ENCODE assay signal across 8 mouse cellular contexts in the genomic region with DNA sequence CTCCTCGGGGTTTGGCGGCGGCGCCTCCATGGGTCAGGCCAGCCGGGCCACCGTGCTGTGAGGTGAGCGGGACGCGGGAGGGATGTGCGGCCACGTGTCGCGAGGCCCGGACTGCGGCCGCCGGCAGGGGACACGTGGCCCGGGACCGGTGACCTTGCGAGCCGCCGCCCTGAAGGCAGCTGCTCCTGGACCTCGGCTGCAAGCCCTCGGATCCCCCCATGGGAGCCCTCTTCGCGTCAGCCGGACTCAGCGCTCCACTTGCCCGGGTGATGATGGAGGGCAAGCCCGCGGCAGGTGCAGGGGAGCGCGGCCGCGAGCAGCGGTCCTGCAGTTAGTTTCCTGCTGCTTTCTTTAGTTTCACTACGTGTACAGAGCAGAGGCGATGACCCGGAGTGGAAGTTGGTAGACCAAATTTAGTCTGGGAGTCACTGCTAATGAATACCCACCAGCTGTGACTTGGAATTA. TPM values are rescaled to one million over a fixed set of nuclear protein-coding genes. Genes with fewer than 3 reads are reported as not detected.
DNase-seq lines count a peak whose midpoint lies in the region; ATAC-seq and TF ChIP-seq lines count a peak whose summit lies in the region.

No protein-coding gene starts in this region.

- no peaks in the 10 kb centered on the region for H3K27me3 ChIP-seq in heart, adult 2 months (ENCODE audit: control insufficient read depth, insufficient read depth, low read length)
- H3K27me3 ChIP-seq in heart, embryonic 15.5 days = no peaks in the 10 kb centered on the region
- H3K27me3 ChIP-seq in liver, embryonic 16.5 days (ENCODE audit: control insufficient read depth, insufficient read depth, low read depth, low read length) = no peaks in the 10 kb centered on the region
- H3K27me3 ChIP-seq in splenic B cell, adult 2 months (ENCODE audit: control insufficient read depth, insufficient read depth, low read length, poor library complexity, severe bottlenecking) = no peaks in the 10 kb centered on the region

- H3K27ac ChIP-seq in heart, adult 2 months = peak overlapping the region; percentile 79
- H3K27ac ChIP-seq in brown adipose tissue, adult 24 weeks (replicated peaks; ENCODE audit: low read depth, low read length) = peak overlapping the region; percentile 18; the same call in 1 of the 2 replicates
- peak overlapping the region; percentile 91 for H3K27ac ChIP-seq in heart, embryonic 15.5 days
- H3K27ac ChIP-seq in liver, embryonic 16.5 days (ENCODE audit: low read length) = peak overlapping the region; percentile 90

- H3K79me2 ChIP-seq in heart, adult 2 months (replicated peaks; ENCODE audit: control insufficient read depth, insufficient read depth, low read length) = no peaks in the 10 kb centered on the region

- no peak for DNase-seq in heart, adult 2 months
- no peak for DNase-seq in heart, adult 8-10 months (ENCODE audit: low spot score)
- DNase-seq in 416B (ENCODE audit: low read depth) = peak; percentile 50
- DNase-seq in splenic B cell, adult 2 months (ENCODE audit: low read depth, low spot score) = peak; percentile 66
- no peak for DNase-seq in cerebellum, postnatal 4 days (ENCODE audit: low spot score in 2 of 2)

- H3K4me3 ChIP-seq in heart, adult 2 months = peak overlapping the region; percentile 75
- H3K4me3 ChIP-seq in brown adipose tissue, adult 24 weeks (ENCODE audit: insufficient read depth, low read depth, low read length) = peak overlapping the region; percentile 78
- H3K4me3 ChIP-seq in heart, embryonic 15.5 days = peak overlapping the region; percentile 97
- H3K4me3 ChIP-seq in liver, embryonic 16.5 days (ENCODE audit: low read depth, low read length) = peak overlapping the region; percentile 87

- no peaks in the 10 kb centered on the region for H3K9me3 ChIP-seq in heart, embryonic 15.5 days (replicated peaks)
- H3K9me3 ChIP-seq in liver, embryonic 16.5 days (replicated peaks; ENCODE audit: control insufficient read depth, low read length) = no peaks in the 10 kb centered on the region

- no peak for TF ChIP-seq EP300 in heart, adult 2 months (IDR thresholded peaks at IDR 0.05; ENCODE audit: insufficient read depth, low read depth, low read length)

- ATAC-seq in heart, embryonic 15.5 days (replicated peaks; ENCODE audit: insufficient number of reproducible peaks, insufficient read depth, low FRiP score, low read depth) = peak; percentile 48
- ATAC-seq in liver, embryonic 16.5 days (ENCODE audit: low read depth) = peak; percentile 33

- H3K4me1 ChIP-seq in heart, adult 2 months (ENCODE audit: control insufficient read depth, insufficient read depth, low read length) = no peaks in the 10 kb centered on the region
- peaks cover 2% of the 10 kb centered on the region; the same call in 1 of the 2 replicates for H3K4me1 ChIP-seq in brown adipose tissue, adult 24 weeks (ENCODE audit: control insufficient read depth, insufficient read depth, insufficient read length, low read length)
- peaks cover 10% of the 10 kb centered on the region for H3K4me1 ChIP-seq in heart, embryonic 15.5 days (replicated peaks)
- peaks cover 42% of the 10 kb centered on the region for H3K4me1 ChIP-seq in liver, embryonic 16.5 days (ENCODE audit: control insufficient read depth, low read depth, low read length)

- no peak for TF ChIP-seq CTCF in heart, adult 2 months (IDR thresholded peaks at IDR 0.05)

- no peaks in the 10 kb centered on the region for H3K36me3 ChIP-seq in heart, adult 2 months (ENCODE audit: control insufficient read depth, insufficient read depth, low read length)
- peaks cover 30% of the 10 kb centered on the region for H3K36me3 ChIP-seq in heart, embryonic 15.5 days
- H3K36me3 ChIP-seq in liver, embryonic 16.5 days (ENCODE audit: control insufficient read depth, insufficient read depth) = peaks cover 34% of the 10 kb centered on the region
- peaks cover 5% of the 10 kb centered on the region; the same call in 1 of the 2 replicates for H3K36me3 ChIP-seq in splenic B cell, adult 2 months (ENCODE audit: control insufficient read depth, insufficient read depth, low read length, poor library complexity, severe bottlenecking)

- intact Hi-C loops in heart, adult 2 months (cut with DNase I) = loop anchor here (2.0 to 5.0 kb wide), 2 partner anchors 100 to 278 kb away; partner anchors contain the start of gene Pdia6

- TF ChIP-seq POLR2A in heart, adult 2 months (IDR thresholded peaks at IDR 0.05; ENCODE audit: insufficient read depth, low read depth, low read length) = no peak

- peak overlapping the region; percentile 78 for H3K9ac ChIP-seq in heart, adult 2 months (ENCODE audit: low read depth, low read length)
- peak overlapping the region; percentile 84 for H3K9ac ChIP-seq in heart, embryonic 15.5 days
- peak overlapping the region; percentile 98 for H3K9ac ChIP-seq in liver, embryonic 16.5 days (ENCODE audit: low read depth, low read length)

- under 1% methylated on average over 37 of the region's 40 CpGs for WGBS in heart, adult 2 months
- WGBS in heart, embryonic 15.5 days = under 1% methylated on average over 40 of the region's 40 CpGs
- under 1% methylated on average over 40 of the region's 40 CpGs for WGBS in liver, embryonic 16.5 days (ENCODE audit: insufficient replicate concordance)

- H3K4me2 ChIP-seq in heart, embryonic 15.5 days = peak overlapping the region; percentile 81
- peak overlapping the region; percentile 90 for H3K4me2 ChIP-seq in liver, embryonic 16.5 days (ENCODE audit: low read depth, low read length)

RNA-seq across cellular contexts. Expression of gene Odc1, which starts 0.5 kb away (rescaled TPM):
- total RNA-seq in heart, adult 2 months (2021) = 10 to 100 TPM; 72.2 to 74.4 TPM
- 52.7 and 76.5 TPM in 2 replicates for polyA plus RNA-seq in heart, adult 2 months (2012; rRNA removed)
- total RNA-seq in heart, adult 8-10 months (2022) = 10 to 100 TPM; 65.7 to 84.1 (median 79.2) TPM
- polyA plus RNA-seq in brown adipose tissue, adult 24 weeks (2012; ENCODE audit: insufficient read depth, insufficient read length, missing spikeins) = 57.3 and 69.4 TPM in 2 replicates
- polyA plus RNA-seq in heart, embryonic 15.5 days (2015; fragmentation: Nextera tagmentation; extraction: Ambion mirVana) = 94.3 and 125 TPM in 2 replicates
- 301 and 303 TPM in 2 replicates for polyA plus RNA-seq in liver, embryonic 16.5 days (2015; fragmentation: Nextera tagmentation; extraction: Ambion mirVana)

Comparison
In these comparisons a context has a peak if more than half of its experiments do, and no peak if none do; other contexts are left out.
1. DNase-seq: peak in 416B (single experiment) and splenic B cell, adult 2 months (single experiment); none in heart, adult 2 months (0 of 2), heart, adult 8-10 months (single experiment) and cerebellum, postnatal 4 days (0 of 2).
2. H3K27ac ChIP-seq: peak in every context shown above with its lines; median percentile 91 in heart, embryonic 15.5 days; 90 in liver, embryonic 16.5 days; 79 in heart, adult 2 months; 18 in brown adipose tissue, adult 24 weeks.
3. Peak in every context shown above with its lines, with median percentiles within 50 percentile points of each other: H3K4me3 ChIP-seq and H3K9ac ChIP-seq.